Mouse (Mus musculus) NIH3T3 (cell line): ENCODE measurements around the gene Sucla2.
"Not testable (repeated sequence)": the region's sequence is repeated elsewhere in the genome, so short reads cannot be mapped to it uniquely, and the experiment has no call there.

ENCODE experiments used
- DNase-seq: peaks from one replicate; pipeline ENCODE4 v3.0.0-alpha.2; 2012; ENCODE audit warnings: low read depth

The Sucla2 gene

DNA sequence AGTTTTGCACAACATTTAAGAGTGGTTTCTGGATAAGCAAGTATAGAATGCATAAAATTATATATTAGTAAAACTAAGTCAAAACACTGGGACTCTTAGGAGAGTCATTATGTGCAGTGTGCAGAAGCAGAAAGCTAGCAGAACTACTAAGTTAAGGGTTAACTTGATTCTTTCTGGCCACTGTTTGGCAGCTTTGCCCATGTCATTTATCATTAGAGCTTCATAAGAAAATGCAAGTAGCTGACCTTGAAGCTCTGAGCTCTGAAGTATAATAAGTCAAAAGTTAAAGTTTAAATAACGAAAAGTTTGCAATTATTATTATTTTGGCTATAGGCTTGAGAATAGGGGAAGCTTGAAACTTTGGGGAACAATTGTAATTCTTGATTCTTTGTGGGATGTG, 89.8 kb downstream of the Sucla2 start:
- not testable (repeated sequence) for DNase-seq

DNA sequence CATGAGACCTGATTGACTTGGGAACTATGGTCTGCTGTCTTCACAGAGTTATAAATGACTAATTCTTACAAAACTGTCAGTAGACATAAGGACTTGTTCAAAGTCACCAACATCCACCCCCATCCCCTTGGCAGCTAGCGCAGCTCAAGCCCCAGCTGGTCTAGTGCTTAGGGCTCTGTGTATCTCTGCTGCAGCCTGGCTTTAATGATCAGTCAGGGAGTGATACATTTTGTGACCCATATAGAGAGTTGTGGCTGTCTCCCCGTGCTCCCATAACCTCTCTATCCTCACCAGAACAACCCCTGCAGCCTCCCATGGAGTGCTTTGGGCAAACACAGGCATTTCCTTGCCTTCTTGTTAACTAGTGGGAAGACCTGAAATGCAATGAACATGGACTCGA, 95.8 kb downstream of the Sucla2 start:
- no peak for DNase-seq

DNA sequence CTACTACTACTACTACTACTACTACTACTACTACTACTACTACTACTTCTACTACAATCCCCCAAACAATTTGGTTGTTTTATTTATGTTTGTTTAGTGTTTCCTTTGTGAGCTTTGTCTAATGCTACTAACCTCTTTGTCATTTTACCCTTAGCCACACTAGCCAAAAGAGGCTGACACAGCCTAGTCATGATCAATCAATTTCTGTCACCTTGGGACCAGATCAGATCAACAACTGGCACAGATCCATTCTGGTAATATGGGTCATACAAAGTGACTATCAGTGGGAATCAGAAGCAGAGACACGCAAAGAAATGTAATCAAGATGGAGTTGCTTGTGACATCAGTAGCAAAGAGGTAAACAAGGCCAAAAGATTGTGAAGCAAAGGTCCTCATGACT, 97.9 kb downstream of the Sucla2 start:
- DNase-seq, result no peak

DNA sequence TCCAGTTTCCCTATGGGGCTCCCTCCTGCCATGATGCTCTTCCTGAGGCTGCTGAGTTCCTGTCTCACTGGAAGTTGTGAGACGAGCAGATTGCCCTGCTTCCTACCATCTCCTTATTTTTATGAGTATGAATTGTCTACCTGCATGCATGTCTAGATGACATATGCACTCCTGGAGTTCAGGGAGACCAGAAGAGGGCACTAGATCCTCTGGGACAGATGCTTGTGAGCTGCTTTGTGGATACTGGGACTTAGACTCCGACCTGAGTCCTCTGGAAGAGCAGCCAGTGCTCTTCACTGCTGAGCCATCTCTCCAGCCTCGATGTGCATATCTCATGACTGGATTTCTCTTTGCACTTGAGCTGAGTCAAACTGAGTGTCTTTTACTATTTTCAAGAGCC, 100.3 kb downstream of the Sucla2 start:
- DNase-seq, result peak; percentile 41

DNA sequence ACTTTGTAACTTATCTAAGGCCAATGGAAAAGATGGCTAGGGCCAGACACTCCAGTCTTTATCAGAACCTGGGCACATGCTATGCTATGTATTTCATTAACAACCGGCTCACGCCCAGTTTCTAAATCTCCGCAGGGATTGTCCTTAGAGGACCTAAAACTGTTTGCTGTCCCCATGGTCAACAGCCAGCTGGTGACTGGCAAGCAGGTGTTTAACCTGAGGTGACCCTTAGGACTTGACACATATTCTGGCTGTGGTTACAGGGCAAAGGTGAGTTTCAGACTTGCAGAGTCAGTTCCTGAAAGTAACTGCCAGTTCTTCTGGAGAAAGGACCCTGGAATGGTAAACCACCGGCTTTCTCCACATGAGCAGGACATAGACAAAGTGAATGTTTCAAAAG, 106.4 kb downstream of the Sucla2 start:
- no peak for DNase-seq

DNA sequence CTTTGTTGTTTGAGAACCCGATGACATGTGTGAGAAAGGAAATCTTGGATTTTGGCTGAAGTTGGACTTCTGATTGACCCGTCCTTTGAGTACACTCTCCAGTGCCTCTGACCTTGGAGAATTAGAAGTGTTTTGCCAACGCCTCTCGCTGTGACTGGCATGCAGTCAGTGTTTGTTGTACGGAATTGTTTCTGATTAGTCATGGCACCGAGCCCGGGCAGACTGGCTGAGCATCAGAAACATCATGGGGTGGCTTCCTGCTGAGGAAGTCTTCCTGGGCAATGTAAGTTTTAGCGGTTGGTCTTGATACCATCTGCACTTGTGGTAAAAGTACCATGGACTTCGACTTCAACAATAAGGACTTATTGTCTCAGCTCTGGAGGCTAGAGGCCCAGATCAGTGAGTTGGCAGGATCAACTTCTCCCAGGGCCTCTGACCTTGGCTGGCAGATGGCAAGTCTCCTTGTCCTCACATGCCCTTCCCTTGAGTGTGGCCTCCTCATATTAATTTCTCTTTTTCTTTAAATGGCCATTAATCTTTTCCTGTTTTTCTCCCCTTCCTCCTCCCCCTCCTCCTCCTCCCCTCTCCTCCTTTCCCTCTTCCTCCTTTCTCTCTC, 107.6 kb downstream of the Sucla2 start:
- peak; percentile 45 for DNase-seq

DNA sequence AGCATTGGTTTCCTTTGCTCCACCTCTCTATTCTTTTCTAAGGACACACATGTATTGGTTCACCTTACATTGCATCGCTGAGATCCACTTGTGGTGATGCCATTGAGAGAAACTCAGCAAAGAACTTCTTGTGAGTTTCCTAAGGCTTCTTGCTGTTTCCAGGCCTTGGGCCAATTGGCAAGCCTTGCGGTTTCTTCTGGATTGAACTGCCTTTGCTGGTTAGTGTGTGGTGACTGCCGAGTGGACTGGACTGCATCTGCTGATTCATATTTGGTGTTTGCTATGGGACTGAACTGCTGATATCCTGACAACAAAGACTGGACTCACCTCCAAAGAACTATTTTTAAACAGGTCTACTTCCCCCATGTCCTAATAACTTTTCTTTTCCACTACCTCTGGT, 109.2 kb downstream of the Sucla2 start:
- DNase-seq, result peak; percentile 49

DNA sequence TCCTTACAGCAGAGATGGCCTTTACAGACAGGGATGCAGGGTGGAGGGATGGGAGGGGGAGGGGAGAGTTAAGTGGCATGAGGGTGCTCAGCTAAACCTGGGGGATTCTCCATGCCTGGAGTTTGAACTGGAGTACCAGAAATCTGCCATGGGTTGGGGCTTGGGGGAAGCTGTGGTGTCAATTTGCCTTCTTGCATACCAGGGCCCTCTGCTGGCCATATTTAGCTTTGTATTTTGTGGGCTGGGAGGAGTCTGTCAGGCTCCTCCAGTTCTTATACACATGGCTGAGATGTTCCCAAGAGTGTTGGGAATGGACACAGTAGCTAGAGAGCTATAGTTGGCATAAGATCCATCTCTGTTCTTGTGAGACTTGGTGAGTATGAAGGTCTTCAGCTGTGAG, 112.3 kb downstream of the Sucla2 start:
- peak; percentile 7 for DNase-seq
